Mouse (Mus musculus) CH12.LX (cell line): Measurements from ENCODE around the gene Fmn2.

ENCODE experiments used
- CHD1 ChIP-seq: IDR thresholded peaks from 2 replicates; pipeline ENCODE4 v1.6.1; 2012; ENCODE audit warnings: low read depth, low read length, improper control_type of control experiment, inconsistent platforms
- CTCF ChIP-seq, 2 experiments: IDR thresholded peaks in 1 of 2; conservative IDR thresholded peaks in 1 of 2; 2 replicates each; pipeline ENCODE4 v1.5.1; 2011 to 2012; ENCODE audit warnings: low read depth in 2 of 2, low read length in 2 of 2, improper control_type of control experiment in 1 of 2, inconsistent platforms in 1 of 2, mild to moderate bottlenecking in 1 of 2, moderate library complexity in 1 of 2
- EP300 ChIP-seq: IDR thresholded peaks from 2 replicates; pipeline ENCODE4 v1.6.1; 2011; ENCODE audit warnings: low read length, improper control_type of control experiment
- HCFC1 ChIP-seq: IDR thresholded peaks from 2 replicates; pipeline ENCODE4 v1.6.1; 2012; ENCODE audit warnings: low read depth, mild to moderate bottlenecking, inconsistent platforms, low read length, improper control_type of control experiment
- JUND ChIP-seq: conservative IDR thresholded peaks from 2 replicates; pipeline ENCODE4 v1.6.1; 2011; ENCODE audit warnings: low read depth, low read length, improper control_type of control experiment
- KAT2A ChIP-seq: IDR thresholded peaks from 2 replicates; pipeline ENCODE4 v1.6.1; 2012; ENCODE audit warnings: low read length, improper control_type of control experiment, inconsistent platforms; ENCODE audit not compliant: insufficient replicate concordance
- MAX ChIP-seq: IDR thresholded peaks from 2 replicates; pipeline ENCODE4 v1.6.1; 2011; ENCODE audit warnings: low read length, improper control_type of control experiment
- MXI1 ChIP-seq: IDR thresholded peaks from 2 replicates; pipeline ENCODE4 v1.6.1; 2011; ENCODE audit warnings: mild to moderate bottlenecking, low read depth, low read length, improper control_type of control experiment
- POLR2A ChIP-seq: IDR thresholded peaks from 2 replicates; pipeline ENCODE4 v1.6.1; 2011; ENCODE audit warnings: low read depth, mild to moderate bottlenecking, improper control_type of control experiment, low read length
- POLR2AphosphoS2 ChIP-seq: IDR thresholded peaks from 2 replicates; pipeline ENCODE4 v1.6.1; 2011; ENCODE audit warnings: low read depth, low read length, improper control_type of control experiment
- SMC3 ChIP-seq: IDR thresholded peaks from 2 replicates; pipeline ENCODE4 v1.6.1; 2011; ENCODE audit warnings: low read depth, low read length, improper control_type of control experiment
- USF1 ChIP-seq: IDR thresholded peaks from 2 replicates; pipeline ENCODE4 v1.6.1; 2014; ENCODE audit warnings: low read depth, mild to moderate bottlenecking, inconsistent platforms, low read length, improper control_type of control experiment
- ZMIZ1 ChIP-seq: IDR thresholded peaks from 2 replicates; pipeline ENCODE4 v1.6.1; 2012; ENCODE audit warnings: low read depth, mild to moderate bottlenecking, inconsistent platforms, low read length, improper control_type of control experiment

GRCm38 (mm10) chr1:174640901-174641300, 139.3 kb downstream of the Fmn2 start:
- TF ChIP-seq JUND (no peak), POLR2A (no peak), MXI1 (no peak), CTCF (conservative IDR thresholded peaks at IDR 0.05 in 1 of 2, IDR thresholded peaks at IDR 0.05 in 1 of 2; ENCODE audit: low read depth in 2 of 2, low read length in 2 of 2) (no peak), EP300 (no peak), HCFC1 (no peak), ZMIZ1 (no peak), MAX (no peak), USF1 (no peak), SMC3 (no peak), POLR2AphosphoS2 (no peak), KAT2A (no peak), CHD1 (no peak)
